Mouse (Mus musculus): ENCODE results near the gene Tagap. TPM values are rescaled to one million over a fixed set of nuclear protein-coding genes. Genes with fewer than 3 reads are reported as not detected.
A peak's percentile ranks its signal among the peaks of the same experiment; 100 is the strongest.

The Tagap gene
- polyA plus RNA-seq, 1 experiment from 2014 or later: 0.63 TPM

GRCm38 (mm10) chr17:7888291-7888690 lies 37.5 kb upstream of the Tagap start:
- Histone ChIP-seq H3K36me3 (ENCODE audit: control insufficient read depth, insufficient read depth, low read length) (no peaks in the 10 kb centered on the region), H3K27ac (replicated peaks; ENCODE audit: low read depth, low read length) (no peak overlapping the region), H3K4me3 (ENCODE audit: low read depth, low read length) (no peak overlapping the region), H3K27me3 (replicated peaks; ENCODE audit: control insufficient read depth, insufficient read depth, low read length) (no peaks in the 10 kb centered on the region), H3K4me1 (ENCODE audit: control insufficient read depth, insufficient read depth, low read length) (no peaks in the 10 kb centered on the region), H3K4me2 (ENCODE audit: low read depth, low read length) (no peak overlapping the region), H3K9me3 (ENCODE audit: control insufficient read depth, low read length) (no peaks in the 10 kb centered on the region), H3K9ac (ENCODE audit: low read depth, low read length) (no peak overlapping the region)
- WGBS: 84% methylated on average over 6 of the region's 6 CpGs
- no peak for ATAC-seq (ENCODE audit: low read depth)
- DNase-seq (ENCODE audit: low spot score): no peak

- Histone ChIP-seq H3K4me3 (ENCODE audit: low read depth, low read length) (no peak overlapping the region), H3K9me3 (ENCODE audit: control insufficient read depth, low read length) (no peaks in the 10 kb centered on the region), H3K9ac (ENCODE audit: low read depth, low read length) (no peak overlapping the region), H3K27ac (replicated peaks; ENCODE audit: low read depth, low read length) (no peak overlapping the region), H3K4me2 (ENCODE audit: low read depth, low read length) (no peak overlapping the region), H3K4me1 (ENCODE audit: control insufficient read depth, insufficient read depth, low read length) (no peaks in the 10 kb centered on the region), H3K27me3 (replicated peaks; ENCODE audit: control insufficient read depth, insufficient read depth, low read length) (no peaks in the 10 kb centered on the region), H3K36me3 (ENCODE audit: control insufficient read depth, insufficient read depth, low read length) (no peaks in the 10 kb centered on the region)
- no peak for ATAC-seq (ENCODE audit: low read depth)
- WGBS: 69% methylated on average over 9 of the region's 9 CpGs
- peak; percentile 14 for DNase-seq (ENCODE audit: low spot score)
Observed at GRCm38 (mm10) chr17:7889026-7889425, 36.8 kb upstream of the Tagap start.

DNA sequence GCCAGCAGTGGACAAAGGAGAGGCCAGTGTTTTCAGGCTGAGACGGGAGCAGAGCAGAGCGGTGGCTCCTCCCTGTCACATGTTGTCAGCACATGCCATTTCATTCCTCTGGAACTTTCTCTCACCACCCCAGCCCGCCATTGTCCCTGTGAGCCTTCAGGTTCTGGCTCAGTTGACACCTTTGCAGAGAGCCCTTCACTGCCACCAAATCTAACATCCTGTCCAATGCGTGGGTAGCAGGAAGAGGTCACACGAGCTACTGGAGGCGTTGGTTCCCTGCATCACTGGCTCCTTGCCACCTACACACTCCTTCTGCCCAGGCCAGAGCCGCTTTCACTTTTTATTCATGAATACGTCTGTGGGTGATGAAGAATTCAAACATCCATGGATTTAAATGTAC lies 33.1 kb upstream of the Tagap start:
- Histone ChIP-seq H3K9me3 (ENCODE audit: control insufficient read depth, low read length) (no peaks in the 10 kb centered on the region), H3K27ac (replicated peaks; ENCODE audit: low read depth, low read length) (no peak overlapping the region), H3K4me3 (ENCODE audit: low read depth, low read length) (no peak overlapping the region), H3K9ac (ENCODE audit: low read depth, low read length) (no peak overlapping the region), H3K4me2 (ENCODE audit: low read depth, low read length) (no peak overlapping the region), H3K27me3 (replicated peaks; ENCODE audit: control insufficient read depth, insufficient read depth, low read length) (no peaks in the 10 kb centered on the region), H3K4me1 (ENCODE audit: control insufficient read depth, insufficient read depth, low read length) (no peaks in the 10 kb centered on the region), H3K36me3 (ENCODE audit: control insufficient read depth, insufficient read depth, low read length) (no peaks in the 10 kb centered on the region)
- DNase-seq (ENCODE audit: low spot score): no peak
- WGBS: 80% methylated on average over 8 of the region's 8 CpGs
- ATAC-seq (ENCODE audit: low read depth): no peak

GRCm38 (mm10) chr17:7894094-7894493 lies 31.7 kb upstream of the Tagap start:
- Histone ChIP-seq H3K4me3 (ENCODE audit: low read depth, low read length) (no peak overlapping the region), H3K4me1 (ENCODE audit: control insufficient read depth, insufficient read depth, low read length) (no peaks in the 10 kb centered on the region), H3K27me3 (replicated peaks; ENCODE audit: control insufficient read depth, insufficient read depth, low read length) (no peaks in the 10 kb centered on the region), H3K4me2 (ENCODE audit: low read depth, low read length) (no peak overlapping the region), H3K27ac (replicated peaks; ENCODE audit: low read depth, low read length) (no peak overlapping the region), H3K9me3 (ENCODE audit: control insufficient read depth, low read length) (no peaks in the 10 kb centered on the region), H3K36me3 (ENCODE audit: control insufficient read depth, insufficient read depth, low read length) (no peaks in the 10 kb centered on the region), H3K9ac (ENCODE audit: low read depth, low read length) (no peak overlapping the region)
- DNase-seq (ENCODE audit: low spot score): no peak
- WGBS: 81% methylated on average over 3 of the region's 3 CpGs
- ATAC-seq (ENCODE audit: low read depth): no peak

GRCm38 (mm10) chr17:7896047-7896635 lies 29.7 kb upstream of the Tagap start:
- Histone ChIP-seq H3K4me2 (ENCODE audit: low read depth, low read length) (no peak overlapping the region), H3K9me3 (ENCODE audit: control insufficient read depth, low read length) (no peaks in the 10 kb centered on the region), H3K9ac (ENCODE audit: low read depth, low read length) (no peak overlapping the region), H3K27ac (replicated peaks; ENCODE audit: low read depth, low read length) (no peak overlapping the region), H3K4me1 (ENCODE audit: control insufficient read depth, insufficient read depth, low read length) (no peaks in the 10 kb centered on the region), H3K27me3 (replicated peaks; ENCODE audit: control insufficient read depth, insufficient read depth, low read length) (no peaks in the 10 kb centered on the region), H3K36me3 (ENCODE audit: control insufficient read depth, insufficient read depth, low read length) (no peaks in the 10 kb centered on the region), H3K4me3 (ENCODE audit: low read depth, low read length) (no peak overlapping the region)
- 65% methylated on average over 10 of the region's 10 CpGs for WGBS
- no peak for ATAC-seq (ENCODE audit: low read depth)
- no peak for DNase-seq (ENCODE audit: low spot score)

GRCm38 (mm10) chr17:7897120-7897519 lies 28.7 kb upstream of the Tagap start:
- DNase-seq (ENCODE audit: low spot score): no peak
- Histone ChIP-seq H3K9me3 (ENCODE audit: control insufficient read depth, low read length) (no peaks in the 10 kb centered on the region), H3K27ac (replicated peaks; ENCODE audit: low read depth, low read length) (no peak overlapping the region), H3K4me2 (ENCODE audit: low read depth, low read length) (no peak overlapping the region), H3K36me3 (ENCODE audit: control insufficient read depth, insufficient read depth, low read length) (no peaks in the 10 kb centered on the region), H3K9ac (ENCODE audit: low read depth, low read length) (no peak overlapping the region), H3K4me1 (ENCODE audit: control insufficient read depth, insufficient read depth, low read length) (no peaks in the 10 kb centered on the region), H3K27me3 (replicated peaks; ENCODE audit: control insufficient read depth, insufficient read depth, low read length) (no peaks in the 10 kb centered on the region), H3K4me3 (ENCODE audit: low read depth, low read length) (no peak overlapping the region)
- ATAC-seq (ENCODE audit: low read depth): no peak
- 79% methylated on average over 11 of the region's 11 CpGs for WGBS

DNA sequence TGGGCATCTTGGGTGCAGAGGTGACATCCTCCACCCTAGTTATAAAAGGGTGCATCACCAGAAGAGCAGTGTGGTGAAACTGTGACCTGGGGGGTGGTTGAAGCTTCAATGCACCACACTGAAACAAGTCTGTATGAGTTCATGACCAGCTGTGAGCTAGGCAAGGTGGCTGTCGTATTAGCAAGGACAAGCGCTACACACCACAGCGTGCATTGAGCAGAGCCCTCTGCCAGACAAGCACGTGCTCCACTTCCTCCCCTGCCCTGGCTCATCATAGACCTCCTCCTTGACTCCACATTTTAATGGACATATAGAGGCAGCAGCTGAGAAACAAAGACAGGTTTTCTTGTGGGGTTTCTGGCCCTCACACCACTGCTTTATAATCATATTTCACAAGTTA lies 28.0 kb upstream of the Tagap start:
- Histone ChIP-seq H3K4me3 (ENCODE audit: low read depth, low read length) (no peak overlapping the region), H3K4me2 (ENCODE audit: low read depth, low read length) (no peak overlapping the region), H3K9ac (ENCODE audit: low read depth, low read length) (no peak overlapping the region), H3K9me3 (ENCODE audit: control insufficient read depth, low read length) (no peaks in the 10 kb centered on the region), H3K36me3 (ENCODE audit: control insufficient read depth, insufficient read depth, low read length) (no peaks in the 10 kb centered on the region), H3K4me1 (ENCODE audit: control insufficient read depth, insufficient read depth, low read length) (no peaks in the 10 kb centered on the region), H3K27me3 (replicated peaks; ENCODE audit: control insufficient read depth, insufficient read depth, low read length) (no peaks in the 10 kb centered on the region), H3K27ac (replicated peaks; ENCODE audit: low read depth, low read length) (no peak overlapping the region)
- 77% methylated on average over 4 of the region's 4 CpGs for WGBS
- DNase-seq (ENCODE audit: low spot score) (no peak), ATAC-seq (ENCODE audit: low read depth) (no peak)

GRCm38 (mm10) chr17:7899233-7899632 lies 26.6 kb upstream of the Tagap start:
- Histone ChIP-seq H3K27me3 (replicated peaks; ENCODE audit: control insufficient read depth, insufficient read depth, low read length) (no peaks in the 10 kb centered on the region), H3K9me3 (ENCODE audit: control insufficient read depth, low read length) (no peaks in the 10 kb centered on the region), H3K4me2 (ENCODE audit: low read depth, low read length) (no peak overlapping the region), H3K9ac (ENCODE audit: low read depth, low read length) (no peak overlapping the region), H3K36me3 (ENCODE audit: control insufficient read depth, insufficient read depth, low read length) (no peaks in the 10 kb centered on the region), H3K4me1 (ENCODE audit: control insufficient read depth, insufficient read depth, low read length) (no peaks in the 10 kb centered on the region), H3K4me3 (ENCODE audit: low read depth, low read length) (no peak overlapping the region), H3K27ac (replicated peaks; ENCODE audit: low read depth, low read length) (no peak overlapping the region)
- WGBS: 82% methylated on average over 6 of the region's 6 CpGs
- DNase-seq (ENCODE audit: low spot score) (no peak), ATAC-seq (ENCODE audit: low read depth) (no peak)

GRCm38 (mm10) chr17:7899961-7900360 lies 25.8 kb upstream of the Tagap start:
- whole genome bisulfite sequencing: 88% methylated on average over 4 of the region's 4 CpGs
- Histone ChIP-seq H3K36me3 (ENCODE audit: control insufficient read depth, insufficient read depth, low read length) (no peaks in the 10 kb centered on the region), H3K4me3 (ENCODE audit: low read depth, low read length) (no peak overlapping the region), H3K9ac (ENCODE audit: low read depth, low read length) (no peak overlapping the region), H3K4me2 (ENCODE audit: low read depth, low read length) (no peak overlapping the region), H3K27ac (replicated peaks; ENCODE audit: low read depth, low read length) (no peak overlapping the region), H3K27me3 (replicated peaks; ENCODE audit: control insufficient read depth, insufficient read depth, low read length) (no peaks in the 10 kb centered on the region), H3K4me1 (ENCODE audit: control insufficient read depth, insufficient read depth, low read length) (no peaks in the 10 kb centered on the region), H3K9me3 (ENCODE audit: control insufficient read depth, low read length) (no peaks in the 10 kb centered on the region)
- ATAC-seq (ENCODE audit: low read depth) (no peak), DNase-seq (ENCODE audit: low spot score) (no peak)

All from embryonic facial prominence, embryonic 14.5 days (tissue).